Mouse (Mus musculus): ENCODE data around the gene Nop16. TPM values are rescaled to one million over a fixed set of nuclear protein-coding genes. Genes with fewer than 3 reads are reported as not detected.

Gene Nop16
- total and polyA plus RNA-seq, 2 experiments from 2014 or later = 37.5 to 58.0 TPM

- Histone ChIP-seq H3K27ac (ENCODE audit: low read depth, low read length) (no peak overlapping the region), H3K27me3 (ENCODE audit: insufficient read depth, low read length) (no peaks in the 10 kb centered on the region), H3K9me3 (ENCODE audit: low read length) (no peaks in the 10 kb centered on the region), H3K9ac (no peak overlapping the region), H3K4me1 (ENCODE audit: insufficient read depth) (peaks cover 8% of the 10 kb centered on the region), H3K4me2 (ENCODE audit: low read depth) (no peak overlapping the region), H3K36me3 (ENCODE audit: insufficient read depth) (peaks cover 41% of the 10 kb centered on the region), H3K4me3 (ENCODE audit: low read depth, low read length) (no peak overlapping the region)
- ATAC-seq (no peak), DNase-seq (no peak)
- no peak for TF ChIP-seq CTCF (IDR thresholded peaks at IDR 0.05; ENCODE audit: low read depth)
- 86% methylated on average over 7 of the region's 7 CpGs for WGBS
These were observed 27.3 kb downstream of the Nop16 start for GRCm38 (mm10) chr13:54562562-54562961.

GRCm38 (mm10) chr13:54560608-54561007 lies 29.3 kb downstream of the Nop16 start:
- H3K9me3 ChIP-seq (ENCODE audit: low read length) = no peaks in the 10 kb centered on the region
- peaks cover 59% of the 10 kb centered on the region for H3K36me3 ChIP-seq (ENCODE audit: insufficient read depth)
- H3K27ac ChIP-seq (ENCODE audit: low read depth, low read length) = no peak overlapping the region
- TF ChIP-seq CTCF (IDR thresholded peaks at IDR 0.05; ENCODE audit: low read depth) = no peak
- H3K4me3 ChIP-seq (ENCODE audit: low read depth, low read length) = no peak overlapping the region
- DNase-seq = no peak
- no peak overlapping the region for H3K4me2 ChIP-seq (ENCODE audit: low read depth)
- no peak for ATAC-seq
- H3K9ac ChIP-seq = no peak overlapping the region
- H3K27me3 ChIP-seq (ENCODE audit: insufficient read depth, low read length) = no peaks in the 10 kb centered on the region
- WGBS = 88% methylated on average over 7 of the region's 7 CpGs
- peaks cover 8% of the 10 kb centered on the region for H3K4me1 ChIP-seq (ENCODE audit: insufficient read depth)

GRCm38 (mm10) chr13:54559656-54560055 lies 30.2 kb downstream of the Nop16 start:
- ATAC-seq (no peak), DNase-seq (no peak)
- H3K4me1 ChIP-seq (ENCODE audit: insufficient read depth) = peaks cover 8% of the 10 kb centered on the region
- no peak overlapping the region for H3K4me3 ChIP-seq (ENCODE audit: low read depth, low read length)
- H3K27me3 ChIP-seq (ENCODE audit: insufficient read depth, low read length) = no peaks in the 10 kb centered on the region
- H3K9me3 ChIP-seq (ENCODE audit: low read length) = no peaks in the 10 kb centered on the region
- no peak overlapping the region for H3K27ac ChIP-seq (ENCODE audit: low read depth, low read length)
- no peak for TF ChIP-seq CTCF (IDR thresholded peaks at IDR 0.05; ENCODE audit: low read depth)
- H3K4me2 ChIP-seq (ENCODE audit: low read depth) = no peak overlapping the region
- H3K36me3 ChIP-seq (ENCODE audit: insufficient read depth) = peaks cover 61% of the 10 kb centered on the region
- H3K9ac ChIP-seq = no peak overlapping the region
- WGBS = 94% methylated on average over 2 of the region's 2 CpGs

- Histone ChIP-seq H3K4me2 (ENCODE audit: low read depth) (no peak overlapping the region), H3K27me3 (ENCODE audit: insufficient read depth, low read length) (no peaks in the 10 kb centered on the region), H3K9ac (no peak overlapping the region), H3K9me3 (ENCODE audit: low read length) (no peaks in the 10 kb centered on the region), H3K27ac (ENCODE audit: low read depth, low read length) (no peak overlapping the region), H3K4me1 (ENCODE audit: insufficient read depth) (no peaks in the 10 kb centered on the region), H3K36me3 (ENCODE audit: insufficient read depth) (peaks cover 77% of the 10 kb centered on the region), H3K4me3 (ENCODE audit: low read depth, low read length) (no peak overlapping the region)
- TF ChIP-seq CTCF (IDR thresholded peaks at IDR 0.05; ENCODE audit: low read depth) = no peak
- ATAC-seq (no peak), DNase-seq (no peak)
- 95% methylated on average over 1 of the region's 1 CpGs for WGBS
These were observed 32.2 kb downstream of the Nop16 start for GRCm38 (mm10) chr13:54557652-54558051.

GRCm38 (mm10) chr13:54556796-54557195 lies 33.1 kb downstream of the Nop16 start:
- 71% methylated on average over 3 of the region's 3 CpGs for WGBS
- H3K9me3 ChIP-seq (ENCODE audit: low read length) = no peaks in the 10 kb centered on the region
- H3K27ac ChIP-seq (ENCODE audit: low read depth, low read length) = no peak overlapping the region
- H3K4me1 ChIP-seq (ENCODE audit: insufficient read depth) = no peaks in the 10 kb centered on the region
- H3K4me3 ChIP-seq (ENCODE audit: low read depth, low read length) = no peak overlapping the region
- H3K9ac ChIP-seq = no peak overlapping the region
- no peak for TF ChIP-seq CTCF (IDR thresholded peaks at IDR 0.05; ENCODE audit: low read depth)
- H3K4me2 ChIP-seq (ENCODE audit: low read depth) = no peak overlapping the region
- H3K27me3 ChIP-seq (ENCODE audit: insufficient read depth, low read length) = no peaks in the 10 kb centered on the region
- DNase-seq (no peak), ATAC-seq (no peak)
- H3K36me3 ChIP-seq (ENCODE audit: insufficient read depth) = peaks cover 80% of the 10 kb centered on the region

- DNase-seq (no peak), ATAC-seq (no peak)
- H3K36me3 ChIP-seq (ENCODE audit: insufficient read depth) = peaks cover 81% of the 10 kb centered on the region
- WGBS = 93% methylated on average over 9 of the region's 9 CpGs
- no peaks in the 10 kb centered on the region for H3K27me3 ChIP-seq (ENCODE audit: insufficient read depth, low read length)
- no peak overlapping the region for H3K4me2 ChIP-seq (ENCODE audit: low read depth)
- H3K27ac ChIP-seq (ENCODE audit: low read depth, low read length) = no peak overlapping the region
- no peak overlapping the region for H3K9ac ChIP-seq
- no peaks in the 10 kb centered on the region for H3K9me3 ChIP-seq (ENCODE audit: low read length)
- H3K4me3 ChIP-seq (ENCODE audit: low read depth, low read length) = no peak overlapping the region
- no peak for TF ChIP-seq CTCF (IDR thresholded peaks at IDR 0.05; ENCODE audit: low read depth)
- H3K4me1 ChIP-seq (ENCODE audit: insufficient read depth) = no peaks in the 10 kb centered on the region
These were observed 33.7 kb downstream of the Nop16 start for GRCm38 (mm10) chr13:54556176-54556575.

GRCm38 (mm10) chr13:54548036-54548435 lies 41.9 kb downstream of the Nop16 start:
- H3K9me3 ChIP-seq (ENCODE audit: low read length) = no peaks in the 10 kb centered on the region
- H3K4me3 ChIP-seq (ENCODE audit: low read depth, low read length) = no peak overlapping the region
- H3K4me2 ChIP-seq (ENCODE audit: low read depth) = no peak overlapping the region
- no peak overlapping the region for H3K9ac ChIP-seq
- peaks cover 65% of the 10 kb centered on the region for H3K36me3 ChIP-seq (ENCODE audit: insufficient read depth)
- no peaks in the 10 kb centered on the region for H3K27me3 ChIP-seq (ENCODE audit: insufficient read depth, low read length)
- no peak for TF ChIP-seq CTCF (IDR thresholded peaks at IDR 0.05; ENCODE audit: low read depth)
- ATAC-seq = no peak
- WGBS = 83% methylated on average over 7 of the region's 7 CpGs
- DNase-seq = no peak
- no peak overlapping the region for H3K27ac ChIP-seq (ENCODE audit: low read depth, low read length)
- H3K4me1 ChIP-seq (ENCODE audit: insufficient read depth) = no peaks in the 10 kb centered on the region

Small RNA genes lying within 50 kb of the gene (microRNA-seq; reads per million reads assigned to microRNA genes)
- gene Gm24195 = 0 reads per million in 2 experiments

Other genes with a start within 250 kb of the Nop16 start
- gene Cplx2, start 218.7 kb downstream of the Nop16 start, total RNA-seq (2014; rRNA removed) = 98.4 and 102 TPM in 2 replicates
- gene Cplx2, start 218.7 kb downstream of the Nop16 start, polyA plus RNA-seq (2015; fragmentation: Nextera tagmentation; extraction: Ambion mirVana) = 40.0 and 49.8 TPM in 2 replicates
- gene Thoc3, start 121.2 kb downstream of the Nop16 start, total RNA-seq (2014; rRNA removed) = 51.5 and 57.0 TPM in 2 replicates
- 102 and 108 TPM in 2 replicates for gene Thoc3, start 121.2 kb downstream of the Nop16 start, polyA plus RNA-seq (2015; fragmentation: Nextera tagmentation; extraction: Ambion mirVana)
- gene Simc1, start 86.3 kb downstream of the Nop16 start, total RNA-seq (2014; rRNA removed) = 21.2 and 21.7 TPM in 2 replicates
- 7.4 and 9.1 TPM in 2 replicates for gene Simc1, start 86.3 kb downstream of the Nop16 start, polyA plus RNA-seq (2015; fragmentation: Nextera tagmentation; extraction: Ambion mirVana)
- gene 4833439L19Rik, start 24.7 kb downstream of the Nop16 start, total RNA-seq (2014; rRNA removed) = 184 and 216 TPM in 2 replicates
- 235 and 263 TPM in 2 replicates for gene 4833439L19Rik, start 24.7 kb downstream of the Nop16 start, polyA plus RNA-seq (2015; fragmentation: Nextera tagmentation; extraction: Ambion mirVana)
- 123 and 163 TPM in 2 replicates for gene Arl10, start 15.1 kb downstream of the Nop16 start, total RNA-seq (2014; rRNA removed)
- 58.3 and 69.5 TPM in 2 replicates for gene Arl10, start 15.1 kb downstream of the Nop16 start, polyA plus RNA-seq (2015; fragmentation: Nextera tagmentation; extraction: Ambion mirVana)
- 110 and 148 TPM in 2 replicates for gene Higd2a, start 117 bp upstream of the Nop16 start, total RNA-seq (2014; rRNA removed)
- gene Higd2a, start 117 bp upstream of the Nop16 start, polyA plus RNA-seq (2015; fragmentation: Nextera tagmentation; extraction: Ambion mirVana) = 326 and 343 TPM in 2 replicates
- 224 and 233 TPM in 2 replicates for gene Cltb, start 21.3 kb upstream of the Nop16 start, total RNA-seq (2014; rRNA removed)
- 278 and 284 TPM in 2 replicates for gene Cltb, start 21.3 kb upstream of the Nop16 start, polyA plus RNA-seq (2015; fragmentation: Nextera tagmentation; extraction: Ambion mirVana)
- gene Faf2, start 31.7 kb upstream of the Nop16 start, total RNA-seq (2014; rRNA removed) = 54.5 and 60.5 TPM in 2 replicates
- 35.0 and 49.3 TPM in 2 replicates for gene Faf2, start 31.7 kb upstream of the Nop16 start, polyA plus RNA-seq (2015; fragmentation: Nextera tagmentation; extraction: Ambion mirVana)
- 48.5 and 56.3 TPM in 2 replicates for gene Rnf44, start 103.8 kb upstream of the Nop16 start, total RNA-seq (2014; rRNA removed)
- gene Rnf44, start 103.8 kb upstream of the Nop16 start, polyA plus RNA-seq (2015; fragmentation: Nextera tagmentation; extraction: Ambion mirVana) = 42.0 and 50.8 TPM in 2 replicates
- gene Cdhr2, start 111.4 kb upstream of the Nop16 start, total RNA-seq (2014; rRNA removed) = 0.76 and 0.85 TPM in 2 replicates
- 0.24 and 0.53 TPM in 2 replicates for gene Cdhr2, start 111.4 kb upstream of the Nop16 start, polyA plus RNA-seq (2015; fragmentation: Nextera tagmentation; extraction: Ambion mirVana)
- 213 and 219 TPM in 2 replicates for gene Gprin1, start 159.8 kb upstream of the Nop16 start, total RNA-seq (2014; rRNA removed)
- gene Gprin1, start 159.8 kb upstream of the Nop16 start, polyA plus RNA-seq (2015; fragmentation: Nextera tagmentation; extraction: Ambion mirVana) = 37.1 and 39.0 TPM in 2 replicates
- 32.7 and 38.1 TPM in 2 replicates for gene Sncb, start 176.5 kb upstream of the Nop16 start, total RNA-seq (2014; rRNA removed)
- gene Sncb, start 176.5 kb upstream of the Nop16 start, polyA plus RNA-seq (2015; fragmentation: Nextera tagmentation; extraction: Ambion mirVana) = 122 and 137 TPM in 2 replicates
- not detected in 2 replicates for gene Eif4e1b, start 193.9 kb upstream of the Nop16 start, total RNA-seq (2014; rRNA removed)
- not detected in 2 replicates for gene Eif4e1b, start 193.9 kb upstream of the Nop16 start, polyA plus RNA-seq (2015; fragmentation: Nextera tagmentation; extraction: Ambion mirVana)
- gene Tspan17, start 199.3 kb upstream of the Nop16 start, total RNA-seq (2014; rRNA removed) = 26.5 and 28.3 TPM in 2 replicates
- 44.2 and 61.1 TPM in 2 replicates for gene Tspan17, start 199.3 kb upstream of the Nop16 start, polyA plus RNA-seq (2015; fragmentation: Nextera tagmentation; extraction: Ambion mirVana)

Measured in forebrain, postnatal 0 days (tissue).